Mouse (Mus musculus) right cerebral cortex, postnatal 36 days (tissue): Measurements from ENCODE around the gene Med28.
A peak's percentile ranks its signal among the peaks of the same experiment; 100 is the strongest.

Experiments used
- DNase-seq, 2 experiments: peaks; one replicate each; pipeline ENCODE4 v3.0.0; 2022; ENCODE audit warnings: low spot score in 2 of 2, mixed read lengths in 1 of 2

Med28 gene

GRCm38 (mm10) chr5:45519960-45520808 lies at the start of gene Med28:
Gene Med28 (plus strand): TSS chr5:45520229.
- peak; percentile 91 to 92 for DNase-seq

GRCm38 (mm10) chr5:45472880-45473450 lies 47.1 kb upstream of the Med28 start:
- peak in 1 of 2 experiments; percentile 16 for DNase-seq

- no peak for DNase-seq
These were observed 46.5 kb upstream of the Med28 start for GRCm38 (mm10) chr5:45473521-45473920.

GRCm38 (mm10) chr5:45474215-45474614 lies 45.8 kb upstream of the Med28 start:
- peak in 1 of 2 experiments; percentile 44 for DNase-seq

- no peak for DNase-seq
These were observed 45.3 kb upstream of the Med28 start for GRCm38 (mm10) chr5:45474758-45475157.

- no peak for DNase-seq
These were observed 44.3 kb upstream of the Med28 start for GRCm38 (mm10) chr5:45475771-45476170.

- DNase-seq, result peak in 1 of 2 experiments; percentile 19
These were observed 43.7 kb upstream of the Med28 start for GRCm38 (mm10) chr5:45476288-45476687.

GRCm38 (mm10) chr5:45477601-45478000 lies 42.4 kb upstream of the Med28 start:
- DNase-seq, result peak in 1 of 2 experiments; percentile 10

GRCm38 (mm10) chr5:45480066-45480465 lies 40.0 kb upstream of the Med28 start:
- no peak for DNase-seq

- no peak for DNase-seq
These were observed 38.9 kb upstream of the Med28 start for GRCm38 (mm10) chr5:45481125-45481524.

GRCm38 (mm10) chr5:45482607-45483006 lies 37.4 kb upstream of the Med28 start:
- no peak for DNase-seq

- DNase-seq, result no peak
These were observed 36.4 kb upstream of the Med28 start for GRCm38 (mm10) chr5:45483654-45484053.

GRCm38 (mm10) chr5:45491776-45492175 lies 28.3 kb upstream of the Med28 start:
- no peak for DNase-seq

GRCm38 (mm10) chr5:45493191-45494092 lies 26.6 kb upstream of the Med28 start, which contains the start of gene Lap3:
Gene Lap3 (plus strand): TSS chr5:45493374.
- peak; percentile 95 to 96 for DNase-seq

- no peak for DNase-seq
These were observed 25.8 kb upstream of the Med28 start for GRCm38 (mm10) chr5:45494093-45494755.

- DNase-seq, result no peak
These were observed 24.5 kb upstream of the Med28 start for GRCm38 (mm10) chr5:45495429-45495975.

GRCm38 (mm10) chr5:45496042-45496441 lies 24.0 kb upstream of the Med28 start:
- DNase-seq, result no peak

GRCm38 (mm10) chr5:45496479-45496878 lies 23.6 kb upstream of the Med28 start:
- DNase-seq, result no peak

GRCm38 (mm10) chr5:45496930-45497550 lies 23.0 kb upstream of the Med28 start:
- no peak for DNase-seq

- DNase-seq, result no peak
These were observed 22.5 kb upstream of the Med28 start for GRCm38 (mm10) chr5:45497564-45497963.

GRCm38 (mm10) chr5:45510071-45510470 lies 10.0 kb upstream of the Med28 start:
- peak in 1 of 2 experiments; percentile 24 for DNase-seq
